Mouse (Mus musculus): Measurements from ENCODE around the gene Lacc1. TPM values are rescaled to one million over a fixed set of nuclear protein-coding genes. Genes with fewer than 3 reads are reported as not detected.
A peak's percentile ranks its signal among the peaks of the same experiment; 100 is the strongest.
"Not testable (repeated sequence)": the region's sequence is repeated elsewhere in the genome, so short reads cannot be mapped to it uniquely, and the experiment has no call there.

Gene Lacc1
- polyA plus RNA-seq, 1 experiment from 2014 or later, result 8.3 TPM

DNA sequence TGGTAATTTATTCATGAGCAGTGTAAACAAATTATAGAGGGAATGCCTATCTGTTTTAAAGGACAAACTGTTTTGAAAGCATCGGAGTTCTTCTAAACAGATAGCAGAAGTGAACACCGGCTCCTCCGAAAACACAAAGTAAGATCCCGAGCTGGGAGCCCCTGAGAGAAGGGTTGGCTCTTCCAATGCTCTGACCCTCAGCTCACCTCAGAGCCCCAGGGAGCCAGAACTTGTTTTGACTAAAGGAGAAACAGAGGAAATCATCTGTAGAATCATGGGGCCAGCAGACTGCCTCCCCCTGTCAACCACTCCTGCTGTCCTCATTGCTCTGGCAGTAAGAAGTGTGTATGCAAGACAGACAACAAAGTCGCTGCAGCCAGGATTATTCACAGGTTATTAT lies 31.1 kb downstream of the Lacc1 start:
- Histone ChIP-seq H3K4me3 (replicated peaks; ENCODE audit: low read length) (no peak overlapping the region), H3K36me3 (ENCODE audit: control insufficient read depth, insufficient read depth, low read length) (no peaks in the 10 kb centered on the region), H3K9ac (ENCODE audit: low read length) (no peak overlapping the region), H3K4me2 (ENCODE audit: low read depth, low read length) (no peak overlapping the region), H3K9me3 (replicated peaks; ENCODE audit: control insufficient read depth, low read length) (no peaks in the 10 kb centered on the region), H3K27ac (ENCODE audit: low read length) (no peak overlapping the region), H3K27me3 (ENCODE audit: control insufficient read depth, insufficient read depth, low read length) (no peaks in the 10 kb centered on the region), H3K4me1 (ENCODE audit: control insufficient read depth, insufficient read depth, low read length) (peaks cover 10% of the 10 kb centered on the region; the same call in 1 of the 2 replicates)
- WGBS, result 58% methylated on average over 5 of the region's 5 CpGs
- ATAC-seq (ENCODE audit: insufficient read depth, low FRiP score), result no peak

DNA sequence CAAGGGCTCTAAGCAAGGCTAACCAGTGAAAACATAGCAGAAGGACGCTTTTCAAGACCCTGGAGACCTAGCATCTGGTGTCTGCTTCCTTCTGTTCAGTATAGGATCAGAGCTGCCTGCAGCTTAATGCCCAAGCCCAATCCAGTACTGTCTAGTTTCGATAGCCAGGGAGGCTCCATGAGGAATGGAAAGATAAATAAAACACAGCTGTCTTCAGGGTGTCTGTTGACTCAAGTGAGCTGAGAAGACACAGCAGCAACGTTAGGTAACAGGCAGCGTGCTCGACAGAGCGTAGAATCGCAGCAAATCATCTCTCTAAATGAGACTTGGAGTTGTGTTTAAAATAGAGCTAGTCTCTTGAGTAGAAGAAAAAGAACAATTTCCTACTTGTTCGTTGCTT lies 32.0 kb downstream of the Lacc1 start:
- 36% methylated on average over 8 of the region's 8 CpGs for WGBS
- H3K4me2 ChIP-seq (ENCODE audit: low read depth, low read length), result no peak overlapping the region
- H3K27me3 ChIP-seq (ENCODE audit: control insufficient read depth, insufficient read depth, low read length), result no peaks in the 10 kb centered on the region
- peak; percentile 50; the same call in 1 of the 2 replicates for ATAC-seq (ENCODE audit: insufficient read depth, low FRiP score)
- no peaks in the 10 kb centered on the region for H3K9me3 ChIP-seq (replicated peaks; ENCODE audit: control insufficient read depth, low read length)
- no peak overlapping the region for H3K4me3 ChIP-seq (replicated peaks; ENCODE audit: low read length)
- H3K36me3 ChIP-seq (ENCODE audit: control insufficient read depth, insufficient read depth, low read length), result no peaks in the 10 kb centered on the region
- H3K4me1 ChIP-seq (ENCODE audit: control insufficient read depth, insufficient read depth, low read length), result peaks cover 10% of the 10 kb centered on the region; the same call in 1 of the 2 replicates
- H3K9ac ChIP-seq (ENCODE audit: low read length), result no peak overlapping the region
- peak overlapping the region; percentile 56; the same call in 1 of the 2 replicates for H3K27ac ChIP-seq (ENCODE audit: low read length)

DNA sequence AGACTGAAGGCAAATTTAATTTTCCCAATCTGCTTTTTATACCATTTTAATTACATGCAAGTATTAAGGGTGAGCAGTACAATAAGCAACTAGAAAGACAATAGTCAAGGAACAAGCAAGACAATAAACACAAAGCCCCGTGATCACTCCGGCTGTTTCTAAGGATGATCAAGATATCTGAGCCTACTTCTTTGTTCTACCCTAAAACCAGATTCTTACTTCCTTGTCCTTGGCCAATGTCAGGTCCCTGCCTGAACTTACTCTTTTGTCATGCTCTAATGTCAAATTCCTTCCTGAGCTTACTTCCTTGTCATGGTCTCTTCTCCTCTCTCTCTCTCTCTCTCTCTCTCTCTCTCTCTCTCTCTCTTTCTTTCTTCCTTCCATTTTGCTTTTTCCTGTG lies 46.4 kb downstream of the Lacc1 start:
- ATAC-seq (ENCODE audit: insufficient read depth, low FRiP score), result not testable (repeated sequence)
- 74% methylated on average over 2 of the region's 2 CpGs for WGBS

DNA sequence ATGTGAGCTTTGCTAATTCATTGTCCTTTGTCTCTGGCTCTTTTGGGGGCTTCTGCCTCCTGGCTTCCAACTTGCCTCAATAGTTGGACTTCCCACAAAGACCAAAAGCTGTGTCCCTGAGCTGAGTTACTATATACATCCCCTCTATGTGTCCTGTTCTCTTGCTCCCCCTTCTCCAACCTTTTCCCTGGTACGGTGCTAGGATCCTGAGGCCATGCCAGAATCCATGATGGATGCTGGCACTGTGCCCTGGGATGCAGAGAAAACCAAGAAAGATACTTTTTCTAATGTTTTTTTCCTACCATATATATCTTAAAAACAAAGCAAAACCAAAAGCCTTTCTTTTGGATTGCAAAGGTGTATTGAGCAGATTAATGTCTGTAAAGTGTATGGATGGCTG lies 54.9 kb downstream of the Lacc1 start:
- H3K9ac ChIP-seq (ENCODE audit: low read length), result no peak overlapping the region
- H3K36me3 ChIP-seq (ENCODE audit: control insufficient read depth, insufficient read depth, low read length), result no peaks in the 10 kb centered on the region
- WGBS, result 50% methylated on average over 1 of the region's 1 CpGs
- H3K4me2 ChIP-seq (ENCODE audit: low read depth, low read length), result no peak overlapping the region
- no peak overlapping the region for H3K4me3 ChIP-seq (replicated peaks; ENCODE audit: low read length)
- no peak for ATAC-seq (ENCODE audit: insufficient read depth, low FRiP score)
- no peaks in the 10 kb centered on the region for H3K9me3 ChIP-seq (replicated peaks; ENCODE audit: control insufficient read depth, low read length)
- 0 out of 2 replicates have a peak, but pooled peaks cover 3% of the 10 kb centered on the region for H3K4me1 ChIP-seq (ENCODE audit: control insufficient read depth, insufficient read depth, low read length)
- H3K27me3 ChIP-seq (ENCODE audit: control insufficient read depth, insufficient read depth, low read length), result no peaks in the 10 kb centered on the region
- H3K27ac ChIP-seq (ENCODE audit: low read length), result no peak overlapping the region

More for the DNA sequence above, 46.4 kb downstream of the Lacc1 start:
- not testable (repeated sequence) for H3K4me2 ChIP-seq (ENCODE audit: low read depth, low read length); H3K27me3 ChIP-seq (ENCODE audit: control insufficient read depth, insufficient read depth, low read length); H3K4me1 ChIP-seq (ENCODE audit: control insufficient read depth, insufficient read depth, low read length); H3K9me3 ChIP-seq (replicated peaks; ENCODE audit: control insufficient read depth, low read length); H3K9ac ChIP-seq (ENCODE audit: low read length); H3K27ac ChIP-seq (ENCODE audit: low read length); H3K4me3 ChIP-seq (replicated peaks; ENCODE audit: low read length); H3K36me3 ChIP-seq (ENCODE audit: control insufficient read depth, insufficient read depth, low read length)

DNA sequence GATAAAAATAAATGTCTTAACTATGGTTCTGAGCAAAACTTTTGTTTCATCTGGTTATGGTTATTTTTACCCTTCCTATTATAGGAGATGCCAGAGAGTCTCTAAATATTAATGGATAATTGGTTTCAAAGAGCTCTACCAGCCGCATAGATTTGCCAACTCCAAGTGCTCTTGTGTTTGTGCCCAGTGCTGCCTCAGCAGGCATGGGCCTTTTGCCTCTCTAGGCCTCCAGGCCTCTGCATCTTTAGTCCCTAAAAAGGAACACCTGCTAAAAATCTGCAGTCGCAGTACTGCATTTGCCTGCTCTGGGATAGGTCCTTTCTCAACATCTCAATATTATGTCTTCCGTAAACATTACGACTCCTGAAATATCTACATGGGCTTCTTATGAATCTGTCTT lies 55.5 kb downstream of the Lacc1 start:
- 94% methylated on average over 4 of the region's 4 CpGs for WGBS
- 0 out of 2 replicates have a peak, but pooled peaks cover 3% of the 10 kb centered on the region for H3K4me1 ChIP-seq (ENCODE audit: control insufficient read depth, insufficient read depth, low read length)

DNA sequence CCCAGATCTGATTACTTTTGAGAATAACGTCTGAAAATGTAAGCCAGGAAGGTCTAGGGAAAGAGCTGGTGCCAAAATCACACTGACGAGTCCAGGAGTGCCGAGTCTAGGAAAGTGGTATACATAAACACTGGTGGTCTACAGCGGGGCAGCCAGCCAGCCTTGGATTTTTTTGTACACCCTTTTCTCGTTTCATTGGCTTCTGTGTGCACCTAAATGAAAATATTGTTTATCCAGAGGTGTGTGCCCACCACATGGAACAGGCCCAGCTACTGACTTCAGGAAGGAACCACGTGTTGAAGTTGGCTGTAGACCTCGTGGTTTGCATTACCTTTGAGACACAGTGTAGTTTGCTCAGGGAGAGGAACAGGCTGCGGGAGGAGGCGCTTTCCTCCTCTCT lies 57.1 kb downstream of the Lacc1 start:
- no peaks in the 10 kb centered on the region for H3K36me3 ChIP-seq (ENCODE audit: control insufficient read depth, insufficient read depth, low read length)
- H3K4me2 ChIP-seq (ENCODE audit: low read depth, low read length), result no peak overlapping the region
- no peak overlapping the region for H3K27ac ChIP-seq (ENCODE audit: low read length)
- WGBS, result 50% methylated on average over 9 of the region's 9 CpGs
- no peaks in the 10 kb centered on the region for H3K27me3 ChIP-seq (ENCODE audit: control insufficient read depth, insufficient read depth, low read length)
- H3K9ac ChIP-seq (ENCODE audit: low read length), result no peak overlapping the region
- H3K4me3 ChIP-seq (replicated peaks; ENCODE audit: low read length), result no peak overlapping the region
- no peaks in the 10 kb centered on the region for H3K9me3 ChIP-seq (replicated peaks; ENCODE audit: control insufficient read depth, low read length)
- ATAC-seq (ENCODE audit: insufficient read depth, low FRiP score), result no peak
- H3K4me1 ChIP-seq (ENCODE audit: control insufficient read depth, insufficient read depth, low read length), result 0 out of 2 replicates have a peak, but pooled peaks cover 3% of the 10 kb centered on the region

More for the DNA sequence above, 55.5 kb downstream of the Lacc1 start:
- H3K27ac ChIP-seq (ENCODE audit: low read length), result no peak overlapping the region
- no peaks in the 10 kb centered on the region for H3K36me3 ChIP-seq (ENCODE audit: control insufficient read depth, insufficient read depth, low read length)
- no peak overlapping the region for H3K9ac ChIP-seq (ENCODE audit: low read length)
- H3K27me3 ChIP-seq (ENCODE audit: control insufficient read depth, insufficient read depth, low read length), result no peaks in the 10 kb centered on the region
- no peak for ATAC-seq (ENCODE audit: insufficient read depth, low FRiP score)
- H3K4me2 ChIP-seq (ENCODE audit: low read depth, low read length), result no peak overlapping the region
- H3K4me3 ChIP-seq (replicated peaks; ENCODE audit: low read length), result no peak overlapping the region
- H3K9me3 ChIP-seq (replicated peaks; ENCODE audit: control insufficient read depth, low read length), result no peaks in the 10 kb centered on the region

Other genes with a start within 250 kb of the Lacc1 start
- gene Ccdc122, start 132 bp downstream of the Lacc1 start, polyA plus RNA-seq (2015; fragmentation: Nextera tagmentation; extraction: Ambion mirVana), result 3.9 and 5.2 TPM in 2 replicates
- 5.1 and 6.6 TPM in 2 replicates for gene Enox1, start 119.9 kb upstream of the Lacc1 start, polyA plus RNA-seq (2015; fragmentation: Nextera tagmentation; extraction: Ambion mirVana)